Mouse (Mus musculus) embryonic stem cell, embryonic (primary cell): ENCODE results near the gene Rasgef1b.

ENCODE experiments used
- CTCF ChIA-PET, 4 experiments: fragments of 300-600 bp in 2 of 4; fragments of 350-600 bp in 2 of 4; sonication (Branson Sonifier 250); formaldehyde crosslinking; loops; one replicate each; lab custom pipeline; 2022; ENCODE audit warnings: inconsistent platforms in 2 of 4; lab: Charles Lee
- POLR2A ChIA-PET, 4 experiments: fragments of 300-600 bp in 2 of 4; fragments of 350-600 bp in 2 of 4; sonication (Branson Sonifier 250); formaldehyde crosslinking; loops; one replicate each; lab custom pipeline; 2022; ENCODE audit warnings: antibody characterized with exemption in 4 of 4, inconsistent platforms in 1 of 4; lab: Charles Lee

Rasgef1b gene

DNA sequence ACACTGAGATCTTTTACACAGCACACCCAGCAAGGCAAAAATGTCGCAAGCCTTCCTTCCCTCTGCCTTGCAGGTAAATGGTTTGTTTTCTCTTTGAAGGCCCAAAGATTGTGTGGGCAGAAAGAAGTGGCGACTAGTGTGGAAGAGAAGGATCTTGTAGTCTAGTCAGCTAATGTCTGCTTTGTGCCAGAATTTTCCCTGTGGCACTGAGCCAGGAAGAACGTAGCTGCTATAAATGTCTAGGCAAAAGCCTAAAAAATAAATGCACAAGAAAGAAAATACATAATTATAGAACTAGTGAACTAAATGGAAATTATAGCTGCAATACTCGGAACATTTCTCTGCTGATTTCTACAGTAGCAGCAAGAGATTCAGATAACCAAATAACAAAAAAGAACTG is 207.5 kb downstream of the Rasgef1b start:
- ChIA-PET CTCF (no interaction called here), POLR2A (interaction anchor here in 3 of 4 experiments (0.6 to 0.9 kb wide), 4 partner anchors 10 to 1314 kb away, joined by 3 read pairs; no protein-coding TSS in a partner anchor)

DNA sequence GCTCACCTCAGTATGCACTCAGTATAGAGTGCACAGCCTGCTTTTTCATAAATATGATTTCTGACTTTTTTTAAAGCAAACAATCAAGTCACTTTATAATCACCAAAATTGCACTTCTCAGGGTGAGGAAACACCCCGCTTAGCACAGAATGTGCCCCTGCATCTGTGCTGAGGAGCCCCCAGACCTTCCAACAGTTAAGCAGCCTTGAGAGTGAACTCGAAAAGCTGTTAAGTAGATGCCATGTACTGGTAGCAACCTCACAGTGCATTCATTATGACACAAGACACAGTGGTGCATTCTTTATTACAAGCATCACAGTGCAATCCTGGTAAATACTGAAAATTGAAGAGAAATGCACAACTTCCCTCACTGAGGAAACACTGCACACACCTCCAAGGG is 209.3 kb downstream of the Rasgef1b start:
- CTCF ChIA-PET: no interaction called here
- POLR2A ChIA-PET: no interaction called here

GRCm38 (mm10) chr5:99519023-99519422 is 209.8 kb downstream of the Rasgef1b start:
- POLR2A ChIA-PET: no interaction called here

GRCm38 (mm10) chr5:99516207-99516606 is 212.7 kb downstream of the Rasgef1b start:
- CTCF ChIA-PET: no interaction called here
- POLR2A ChIA-PET: no interaction called here

More at GRCm38 (mm10) chr5:99519023-99519422, 209.8 kb downstream of the Rasgef1b start:
- CTCF ChIA-PET: no interaction called here

- CTCF ChIA-PET: no interaction called here
- POLR2A ChIA-PET: no interaction called here
Observed at GRCm38 (mm10) chr5:99515764-99516163, 213.1 kb downstream of the Rasgef1b start.

GRCm38 (mm10) chr5:99513209-99513880 is 215.5 kb downstream of the Rasgef1b start:
- ChIA-PET CTCF (interaction anchor here in 1 of 4 experiments (0.6 kb wide), 1 partner anchor 256 kb away, joined by 3 read pairs; no protein-coding TSS in a partner anchor), POLR2A (no interaction called here)

- ChIA-PET CTCF (no interaction called here), POLR2A (interaction anchor here in 1 of 4 experiments (0.7 kb wide), 1 partner anchor 10 kb away, joined by 3 read pairs; no protein-coding TSS in a partner anchor)
Observed at GRCm38 (mm10) chr5:99511081-99511480, 217.8 kb downstream of the Rasgef1b start.

- CTCF ChIA-PET: no interaction called here
- POLR2A ChIA-PET: no interaction called here
Observed at GRCm38 (mm10) chr5:99506109-99506508, 222.8 kb downstream of the Rasgef1b start.

- POLR2A ChIA-PET: no interaction called here
- CTCF ChIA-PET: interaction anchor here in 1 of 4 experiments (0.6 kb wide), 1 partner anchor 1306 kb away, joined by 9 read pairs; no protein-coding TSS in a partner anchor
Observed at GRCm38 (mm10) chr5:99504349-99504830, 224.5 kb downstream of the Rasgef1b start.

DNA sequence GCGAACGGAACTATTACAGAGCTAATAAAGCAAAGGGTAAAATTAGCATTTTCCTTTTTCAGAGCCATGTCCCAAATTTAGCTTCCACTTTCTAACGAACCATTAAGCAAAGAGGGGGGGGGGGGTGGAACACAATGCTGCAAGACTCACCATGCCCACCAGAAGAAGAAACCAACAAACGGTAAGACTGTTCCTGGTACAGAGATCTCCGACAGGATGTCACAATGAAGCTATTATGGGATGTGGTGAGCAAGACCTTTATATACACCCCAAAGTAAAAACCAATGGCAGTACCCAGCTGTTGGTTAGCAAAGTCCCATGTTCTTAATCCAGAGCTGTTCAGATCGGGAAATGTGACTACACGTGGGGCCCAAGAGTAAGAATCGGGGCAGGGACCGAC is 226.2 kb downstream of the Rasgef1b start:
- POLR2A ChIA-PET: interaction anchor here in 2 of 4 experiments (0.6 kb wide), 2 partner anchors 225 to 1242 kb away, joined by 6 read pairs; no protein-coding TSS in a partner anchor
- CTCF ChIA-PET: no interaction called here

DNA sequence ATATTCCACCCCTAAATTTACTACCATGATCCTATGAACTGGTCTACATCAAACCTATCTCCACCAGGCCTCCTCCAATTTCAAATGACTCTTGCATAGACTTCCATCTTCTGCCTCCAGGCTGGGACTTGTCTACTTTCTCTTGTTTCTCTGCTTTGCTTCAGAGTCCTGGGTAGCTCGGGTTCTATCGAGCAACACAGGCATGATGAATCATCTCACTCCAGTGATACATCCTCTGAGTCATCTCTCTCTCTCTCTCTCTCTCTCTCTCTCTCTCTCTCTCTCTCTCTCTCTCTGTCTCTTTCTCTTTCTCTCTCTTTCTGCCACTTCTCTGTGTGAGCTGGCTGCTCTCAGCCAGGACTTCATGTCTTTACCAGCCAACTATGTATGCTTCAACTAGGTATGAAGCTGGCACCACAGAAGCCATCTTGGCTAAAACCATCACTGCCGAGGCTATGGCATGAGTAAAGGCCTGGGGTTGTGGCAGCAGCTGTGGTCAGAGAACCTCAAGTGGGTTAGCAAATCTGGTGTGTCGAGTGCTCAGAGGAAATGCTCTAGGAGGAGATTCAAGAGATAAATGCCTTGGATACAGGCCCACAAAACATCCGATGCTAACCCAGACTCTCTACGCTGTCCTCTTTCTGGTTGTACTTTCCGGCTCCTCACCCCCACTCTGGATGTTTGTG is 229.3 kb downstream of the Rasgef1b start:
- ChIA-PET CTCF (interaction anchor here in 1 of 4 experiments (0.6 kb wide), 1 partner anchor 783 kb away, joined by 3 read pairs; no protein-coding TSS in a partner anchor), POLR2A (no interaction called here)

- POLR2A ChIA-PET: interaction anchor here in 1 of 4 experiments (0.6 kb wide), 1 partner anchor 1822 kb away, joined by 3 read pairs; no protein-coding TSS in a partner anchor
- CTCF ChIA-PET: no interaction called here
Observed at GRCm38 (mm10) chr5:99497856-99498255, 231.0 kb downstream of the Rasgef1b start.

- CTCF ChIA-PET: no interaction called here
- POLR2A ChIA-PET: interaction anchor here in 1 of 4 experiments (0.6 kb wide), 1 partner anchor 1821 kb away, joined by 3 read pairs; no protein-coding TSS in a partner anchor
Observed at GRCm38 (mm10) chr5:99496931-99497782, 231.7 kb downstream of the Rasgef1b start.

DNA sequence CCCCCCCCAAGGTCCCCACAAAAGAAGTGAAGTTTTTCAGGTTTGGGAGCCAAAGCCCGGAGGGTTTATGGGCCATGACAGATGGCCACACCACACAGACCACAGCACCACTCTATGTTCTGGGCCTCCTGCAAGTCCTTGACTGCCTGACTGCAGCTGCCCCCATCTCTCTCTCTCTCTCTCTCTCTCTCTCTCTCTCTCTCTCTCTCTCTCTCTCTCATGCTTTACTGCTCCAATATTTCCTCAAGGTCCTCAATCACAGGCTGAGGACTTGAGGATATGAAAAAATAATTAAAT is 232.8 kb downstream of the Rasgef1b start:
- CTCF ChIA-PET: interaction anchor here in 1 of 4 experiments (0.7 kb wide), 1 partner anchor 73 kb away, joined by 8 read pairs; no protein-coding TSS in a partner anchor
- POLR2A ChIA-PET: no interaction called here

GRCm38 (mm10) chr5:99495354-99496156 is 233.3 kb downstream of the Rasgef1b start:
- POLR2A ChIA-PET: no interaction called here

DNA sequence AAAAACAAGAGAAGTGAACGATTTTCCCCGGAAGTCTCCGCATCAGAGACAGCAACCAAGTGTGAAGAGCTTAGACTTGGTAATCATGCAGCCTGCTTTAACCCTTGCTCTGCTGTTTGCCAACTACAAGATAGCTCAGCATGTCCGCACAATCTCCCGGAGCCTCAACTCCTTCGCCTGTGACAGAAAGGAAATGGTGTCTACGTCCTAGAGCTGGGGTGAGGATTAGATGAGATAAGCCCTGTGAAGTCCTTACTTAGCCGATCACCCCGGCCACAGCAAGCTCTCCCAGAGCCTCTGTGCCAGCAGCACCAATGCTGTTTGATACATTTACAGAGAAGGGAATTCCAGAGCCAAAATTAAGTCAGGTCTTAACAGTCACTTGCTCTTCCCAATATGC is 235.0 kb downstream of the Rasgef1b start:
- CTCF ChIA-PET: no interaction called here

More at GRCm38 (mm10) chr5:99495354-99496156, 233.3 kb downstream of the Rasgef1b start:
- CTCF ChIA-PET: interaction anchor here in 1 of 4 experiments (0.7 kb wide), 1 partner anchor 72 kb away, joined by 8 read pairs; no protein-coding TSS in a partner anchor

GRCm38 (mm10) chr5:99493017-99493416 is 235.8 kb downstream of the Rasgef1b start:
- ChIA-PET POLR2A (no interaction called here), CTCF (no interaction called here)

More for the DNA sequence above, 235.0 kb downstream of the Rasgef1b start:
- POLR2A ChIA-PET: no interaction called here

GRCm38 (mm10) chr5:99488479-99489158 is 240.2 kb downstream of the Rasgef1b start:
- CTCF ChIA-PET: no interaction called here
- POLR2A ChIA-PET: no interaction called here
